Mouse (Mus musculus): ENCODE measurements at regions not wholly inside any gene's neighbourhood (a gene's known extent, or its start where the extent isn't known, plus 50 kb on each side); places are given as distances from the start of the nearest gene placed in this dataset.

- WGBS = 9% methylated on average over 4 of the region's 4 CpGs
Observed at GRCm38 (mm10) chr1:44849366-44849951, 298.1 kb downstream of the Gulp1 start.

GRCm38 (mm10) chr1:44863390-44863789 lies 312.1 kb downstream of the Gulp1 start:
- no peak overlapping the region for H3K9ac ChIP-seq
- H3K27ac ChIP-seq = no peak overlapping the region
- H3K27me3 ChIP-seq = no peaks in the 10 kb centered on the region
- H3K9me3 ChIP-seq = peaks cover 10% of the 10 kb centered on the region; the same call in 1 of the 2 replicates
- H3K36me3 ChIP-seq = no peaks in the 10 kb centered on the region
- H3K4me3 ChIP-seq = no peak overlapping the region
- ATAC-seq (ENCODE audit: low FRiP score, low read depth) = no peak
- no peak overlapping the region for H3K4me2 ChIP-seq (replicated peaks)
- WGBS = 51% methylated on average over 1 of the region's 1 CpGs
- H3K4me1 ChIP-seq = no peaks in the 10 kb centered on the region

More at GRCm38 (mm10) chr1:44849366-44849951, 298.1 kb downstream of the Gulp1 start:
- no peak overlapping the region for H3K9ac ChIP-seq
- H3K4me1 ChIP-seq = 0 out of 2 replicates have a peak, but pooled peaks cover 4% of the 10 kb centered on the region
- H3K27me3 ChIP-seq = no peaks in the 10 kb centered on the region
- H3K9me3 ChIP-seq = no peaks in the 10 kb centered on the region
- no peak overlapping the region for H3K4me2 ChIP-seq (replicated peaks)
- peak; percentile 90 for ATAC-seq (ENCODE audit: low FRiP score, low read depth)
- no peaks in the 10 kb centered on the region for H3K36me3 ChIP-seq
- no peak overlapping the region for H3K27ac ChIP-seq
- no peak overlapping the region for H3K4me3 ChIP-seq

GRCm38 (mm10) chr1:44863818-44864217 lies 312.5 kb downstream of the Gulp1 start:
- WGBS = 88% methylated on average over 1 of the region's 1 CpGs
- Histone ChIP-seq H3K9me3 (peaks cover 6% of the 10 kb centered on the region; the same call in 1 of the 2 replicates), H3K27ac (no peak overlapping the region), H3K4me3 (no peak overlapping the region), H3K9ac (no peak overlapping the region), H3K4me2 (replicated peaks) (no peak overlapping the region), H3K4me1 (no peaks in the 10 kb centered on the region), H3K27me3 (no peaks in the 10 kb centered on the region), H3K36me3 (no peaks in the 10 kb centered on the region)
- no peak for ATAC-seq (ENCODE audit: low FRiP score, low read depth)

DNA sequence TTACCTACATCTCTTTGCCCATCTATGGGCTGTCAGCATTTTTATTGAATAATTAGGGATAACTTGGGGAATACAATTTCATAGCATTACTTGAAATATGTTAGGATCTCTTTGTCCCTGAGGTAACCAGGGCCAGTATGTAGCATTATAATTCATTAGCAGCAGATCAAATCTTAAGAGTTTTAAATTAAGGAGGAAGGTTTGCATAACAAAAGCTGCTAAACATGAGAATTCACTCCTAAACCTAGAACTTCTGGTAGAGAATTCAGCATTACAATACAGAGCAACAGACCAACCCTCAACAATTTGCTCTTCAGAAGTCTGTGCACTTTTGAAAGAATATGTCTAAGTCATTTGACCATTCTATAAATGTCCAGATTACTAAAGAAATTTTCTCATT lies 340.3 kb downstream of the Gulp1 start:
- H3K9ac ChIP-seq = no peak overlapping the region
- no peak overlapping the region for H3K4me3 ChIP-seq
- H3K27me3 ChIP-seq = no peaks in the 10 kb centered on the region
- H3K4me1 ChIP-seq = peaks cover 5% of the 10 kb centered on the region
- no peak overlapping the region for H3K4me2 ChIP-seq (replicated peaks)
- ATAC-seq (ENCODE audit: low FRiP score, low read depth) = no peak
- no peak overlapping the region for H3K27ac ChIP-seq
- no peaks in the 10 kb centered on the region for H3K36me3 ChIP-seq
- no peaks in the 10 kb centered on the region for H3K9me3 ChIP-seq

GRCm38 (mm10) chr1:44892378-44892777 lies 341.1 kb downstream of the Gulp1 start:
- H3K9ac ChIP-seq = no peak overlapping the region
- H3K4me3 ChIP-seq = no peak overlapping the region
- H3K27me3 ChIP-seq = no peaks in the 10 kb centered on the region
- 70% methylated on average over 1 of the region's 1 CpGs for WGBS
- H3K9me3 ChIP-seq = no peaks in the 10 kb centered on the region
- ATAC-seq (ENCODE audit: low FRiP score, low read depth) = 0 out of 2 replicates have a peak, but pooled peaks have one; percentile 32
- no peaks in the 10 kb centered on the region for H3K36me3 ChIP-seq
- H3K27ac ChIP-seq = no peak overlapping the region
- H3K4me1 ChIP-seq = peaks cover 5% of the 10 kb centered on the region
- no peak overlapping the region for H3K4me2 ChIP-seq (replicated peaks)
